18 mouse cellular contexts compared by ENCODE assay signal in genomic region chr2:44782746-44783145, GRCm38 (mm10).
"Had no signal": no experiment of that assay in that cellular context is flagged by ENCODE, and none has a peak within 500 bp of the region (broad histone marks: within the 10 kb centered on the region; RNA-seq: fewer than 3 reads in every experiment).

No protein-coding gene starts in this region.

- DNase-seq: lung, embryonic 14.5 days; lung, postnatal 10 days; lung, postnatal 4 days; midbrain, embryonic 14.5 days; retina, postnatal 1 day; right cerebral cortex, adult 18-20 months; right cerebral cortex, postnatal 25 days; right cerebral cortex, postnatal 4 days; spleen, adult 18-20 months; thymus, adult 18-20 months; thymus, postnatal 14 days; thymus, postnatal 36 days had no signal

- ATAC-seq: midbrain, embryonic 16.5 days had no signal

- H3K36me3 ChIP-seq: midbrain, embryonic 10.5 days; midbrain, embryonic 12.5 days had no signal

- H3K27ac ChIP-seq: midbrain, embryonic 10.5 days; midbrain, embryonic 12.5 days; neural tube, embryonic 13.5 days; neural tube, embryonic 15.5 days had no signal

- H3K27me3 ChIP-seq: midbrain, embryonic 12.5 days; neural tube, embryonic 13.5 days; neural tube, embryonic 15.5 days had no signal

- H3K9me3 ChIP-seq: midbrain, embryonic 10.5 days; midbrain, embryonic 12.5 days had no signal

- H3K9ac ChIP-seq: lung, embryonic 14.5 days; midbrain, embryonic 12.5 days; neural tube, embryonic 13.5 days; neural tube, embryonic 15.5 days had no signal

- H3K4me1 ChIP-seq: midbrain, embryonic 10.5 days; midbrain, embryonic 12.5 days; neural tube, embryonic 15.5 days had no signal

- H3K4me2 ChIP-seq: lung, embryonic 14.5 days; midbrain, embryonic 12.5 days; neural tube, embryonic 13.5 days; neural tube, embryonic 15.5 days had no signal

- H3K4me3 ChIP-seq: midbrain, embryonic 10.5 days; midbrain, embryonic 12.5 days; myocyte; neural tube, embryonic 13.5 days; neural tube, embryonic 15.5 days had no signal
